Mouse (Mus musculus) myocyte (in vitro differentiated cells): ENCODE measurements around the gene Negr1.

ENCODE experiments used
- CEBPB ChIP-seq: IDR thresholded peaks from 2 replicates; pipeline ENCODE4 v1.6.1; 2011; ENCODE audit warnings: mild to moderate bottlenecking, moderate library complexity; ENCODE audit not compliant: poor library complexity, insufficient read depth, severe bottlenecking
- E2F4 ChIP-seq: IDR thresholded peaks from one replicate; pipeline ENCODE4 v1.6.1; 2011; ENCODE audit warnings: mild to moderate bottlenecking, control low read depth, moderate library complexity; ENCODE audit not compliant: insufficient read depth
- MAX ChIP-seq: IDR thresholded peaks from one replicate; pipeline ENCODE4 v1.6.1; 2011; ENCODE audit warnings: low read depth, mild to moderate bottlenecking, control low read depth
- MYOG ChIP-seq, 3 experiments: IDR thresholded peaks; one replicate each; pipeline ENCODE4 v1.6.1; 2011; ENCODE audit warnings: control low read depth in 2 of 3, low read depth in 2 of 3, mild to moderate bottlenecking in 2 of 3; ENCODE audit not compliant: insufficient read length in 2 of 3, control insufficient read depth in 1 of 3, insufficient read depth in 1 of 3
- POLR2A ChIP-seq: IDR thresholded peaks from one replicate; pipeline ENCODE4 v1.6.1; 2011; ENCODE audit warnings: low read depth, mild to moderate bottlenecking, control low read depth, moderate library complexity; ENCODE audit not compliant: insufficient read length
- POLR2AphosphoS2 ChIP-seq: IDR thresholded peaks from one replicate; pipeline ENCODE4 v1.6.1; 2011; ENCODE audit warnings: low read depth, control low read depth; ENCODE audit not compliant: insufficient read length
- REST ChIP-seq: IDR thresholded peaks from one replicate; pipeline ENCODE4 v1.6.1; 2011; ENCODE audit warnings: mild to moderate bottlenecking, control low read depth, moderate library complexity; ENCODE audit not compliant: insufficient read depth, insufficient read length
- TCF3 ChIP-seq: IDR thresholded peaks from one replicate; pipeline ENCODE4 v1.6.1; 2011; ENCODE audit warnings: low read depth, control low read depth; ENCODE audit not compliant: insufficient read length
- USF1 ChIP-seq: IDR thresholded peaks from one replicate; pipeline ENCODE4 v1.6.1; 2011; ENCODE audit warnings: low read depth, mild to moderate bottlenecking, control low read depth, moderate library complexity

GRCm38 (mm10) chr3:156606846-156607245, 45.3 kb downstream of the Negr1 start:
- TF ChIP-seq TCF3: no peak
- no peak for TF ChIP-seq REST
- TF ChIP-seq E2F4: no peak
- no peak for TF ChIP-seq POLR2A
- no peak for TF ChIP-seq USF1
- TF ChIP-seq CEBPB: no peak
- no peak for TF ChIP-seq MYOG (IDR thresholded peaks at IDR 0.05; ENCODE audit: control insufficient read depth in 1 of 3, insufficient read depth in 1 of 3, insufficient read length in 2 of 3, low read depth in 2 of 3)
- no peak for TF ChIP-seq POLR2AphosphoS2
- TF ChIP-seq MAX: no peak
